Mouse (Mus musculus) testis, adult 2 months (tissue): ENCODE data around the gene Eef1akmt3.

Experiments
- CTCF ChIP-seq: fragments of 200-500 bp; IDR thresholded peaks from 2 replicates; pipeline ENCODE4 v1.5.1; 2012; ENCODE audit warnings: low read depth, mild to moderate bottlenecking, inconsistent platforms, low read length, moderate library complexity; ENCODE audit not compliant: control insufficient read depth, insufficient read depth, insufficient replicate concordance
- POLR2A ChIP-seq: fragments of 200-500 bp; IDR thresholded peaks from 2 replicates; pipeline ENCODE4 v1.6.1; 2012; ENCODE audit warnings: low read depth, mild to moderate bottlenecking, inconsistent platforms, low read length, moderate library complexity; ENCODE audit not compliant: control insufficient read depth

DNA sequence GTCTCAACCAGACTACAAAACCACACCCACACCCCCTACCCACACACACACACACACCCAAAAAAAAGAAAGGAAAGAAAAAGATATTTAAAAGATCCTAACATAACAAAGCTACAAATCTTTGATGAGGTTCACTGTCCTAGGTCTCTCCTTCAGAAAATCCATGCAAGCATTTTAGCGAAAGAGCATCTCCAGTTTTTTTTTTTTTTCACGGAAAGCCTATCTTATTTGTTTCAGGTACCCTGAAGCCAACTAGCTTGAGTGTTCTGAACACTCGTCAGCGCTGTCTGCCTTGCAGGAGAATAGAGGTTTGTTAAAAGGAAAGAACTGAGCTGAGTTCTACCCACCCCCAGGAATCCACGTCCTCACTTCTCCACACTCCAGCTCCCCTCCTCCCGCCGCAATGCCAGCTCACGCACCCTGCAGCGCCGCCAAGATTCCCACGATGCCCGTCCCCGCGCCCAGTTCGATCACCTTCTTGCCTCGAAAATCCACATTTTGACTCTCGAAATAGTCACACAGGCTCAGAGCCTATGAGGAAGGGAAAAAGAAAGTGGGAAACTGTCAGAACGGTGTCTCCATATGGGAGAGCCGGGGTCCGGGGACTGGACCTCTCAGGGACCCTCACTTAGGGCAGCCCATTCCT is 621 bp downstream of the Eef1akmt3 start:
- no peak for TF ChIP-seq CTCF
- TF ChIP-seq POLR2A, result no peak
